Mouse (Mus musculus): ENCODE data around the gene Chst1.

Chst1 gene

DNA sequence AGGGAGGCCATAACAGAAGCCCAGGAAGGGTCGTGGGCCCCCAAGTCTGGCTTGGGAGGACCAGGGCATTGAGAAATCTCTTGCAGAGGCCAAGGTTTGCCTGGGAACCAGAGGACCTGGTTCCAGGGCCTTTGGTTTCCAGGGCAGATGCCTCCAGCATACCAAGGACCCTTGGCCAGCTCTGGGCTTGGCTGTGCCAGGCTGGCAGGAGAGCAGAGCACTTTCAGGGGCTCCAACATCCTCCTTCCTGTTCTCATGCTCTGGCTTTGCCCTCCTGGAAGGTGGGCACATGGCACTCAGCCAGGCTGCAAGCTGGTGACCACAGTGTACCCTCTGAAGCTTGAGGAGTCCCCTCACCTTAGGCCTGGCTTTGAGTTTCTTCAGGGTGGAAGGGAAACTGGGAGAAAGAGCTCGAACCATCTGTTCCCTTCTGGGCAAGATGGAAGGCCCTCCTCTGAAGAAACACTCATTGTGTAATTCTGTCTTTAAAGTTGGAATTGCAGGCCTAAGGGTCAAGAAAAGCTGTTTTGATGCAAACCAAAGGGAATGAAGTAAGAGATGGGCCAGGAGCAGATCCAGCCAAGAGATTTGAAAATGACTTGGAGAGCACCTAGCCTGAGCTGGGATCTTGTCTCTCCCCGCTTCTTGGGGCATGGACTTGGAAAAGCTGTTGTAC lies 10.3 kb downstream of the Chst1 start:
- DNase-seq (ENCODE audit: low read depth): no peak

DNA sequence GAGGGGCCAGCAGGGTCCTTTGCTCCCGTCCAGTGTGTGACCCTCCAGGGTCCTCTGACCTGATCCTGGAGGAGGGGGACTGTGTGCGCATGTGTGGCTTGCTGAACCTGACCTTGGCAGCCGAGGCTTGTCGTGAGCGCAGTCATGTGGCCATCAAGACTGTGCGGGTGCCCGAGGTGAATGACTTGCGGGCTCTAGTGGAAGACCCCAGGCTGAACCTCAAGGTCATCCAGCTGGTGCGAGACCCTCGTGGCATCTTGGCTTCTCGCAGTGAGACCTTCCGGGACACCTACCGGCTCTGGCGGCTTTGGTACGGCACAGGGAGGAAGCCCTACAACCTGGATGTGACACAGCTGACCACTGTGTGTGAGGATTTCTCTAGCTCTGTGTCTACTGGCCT lies 14.1 kb downstream of the Chst1 start:
- no peak for DNase-seq (ENCODE audit: low read depth)

DNA sequence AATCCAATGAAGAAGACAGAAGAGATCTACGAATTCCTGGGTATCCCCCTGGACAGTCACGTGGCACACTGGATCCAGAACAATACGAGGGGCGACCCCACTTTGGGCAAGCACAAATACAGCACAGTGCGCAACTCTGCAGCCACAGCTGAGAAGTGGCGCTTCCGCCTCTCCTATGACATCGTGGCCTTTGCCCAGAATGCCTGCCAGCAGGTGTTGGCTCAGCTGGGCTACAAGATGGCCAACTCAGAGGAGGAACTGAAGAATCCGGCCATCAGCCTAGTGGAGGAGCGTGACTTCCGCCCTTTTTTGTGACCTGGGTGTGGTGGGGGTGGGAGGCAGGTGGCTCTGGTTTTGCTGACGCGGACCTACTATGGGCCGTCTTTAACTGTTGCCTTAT lies 14.6 kb downstream of the Chst1 start:
- no peak for DNase-seq (ENCODE audit: low read depth)

GRCm38 (mm10) chr2:92617077-92617756 lies 17.7 kb downstream of the Chst1 start:
- DNase-seq (ENCODE audit: low read depth): peak; percentile 27

DNA sequence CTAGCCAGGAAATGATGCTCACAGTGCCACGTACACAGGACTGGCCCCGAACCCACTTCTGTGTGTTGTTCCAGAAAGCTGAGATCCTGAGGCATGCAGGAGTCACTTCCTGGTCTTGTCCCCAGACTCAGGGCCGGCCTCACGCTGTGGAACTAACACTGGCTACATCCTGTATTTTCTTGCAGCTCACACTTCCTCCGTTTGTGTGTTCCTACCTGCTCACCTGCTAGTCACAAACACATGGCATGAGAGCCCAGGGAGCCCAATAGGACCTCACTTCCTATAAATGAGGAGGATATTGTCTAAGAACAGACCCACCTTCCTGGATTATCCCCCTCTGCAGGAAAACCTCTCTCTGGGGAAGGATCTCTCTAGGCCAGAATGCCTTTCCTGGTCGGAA lies 18.5 kb downstream of the Chst1 start:
- DNase-seq (ENCODE audit: low read depth): no peak

- no peak for DNase-seq (ENCODE audit: low read depth)
Measured at GRCm38 (mm10) chr2:92627633-92628032, 28.1 kb downstream of the Chst1 start.

DNA sequence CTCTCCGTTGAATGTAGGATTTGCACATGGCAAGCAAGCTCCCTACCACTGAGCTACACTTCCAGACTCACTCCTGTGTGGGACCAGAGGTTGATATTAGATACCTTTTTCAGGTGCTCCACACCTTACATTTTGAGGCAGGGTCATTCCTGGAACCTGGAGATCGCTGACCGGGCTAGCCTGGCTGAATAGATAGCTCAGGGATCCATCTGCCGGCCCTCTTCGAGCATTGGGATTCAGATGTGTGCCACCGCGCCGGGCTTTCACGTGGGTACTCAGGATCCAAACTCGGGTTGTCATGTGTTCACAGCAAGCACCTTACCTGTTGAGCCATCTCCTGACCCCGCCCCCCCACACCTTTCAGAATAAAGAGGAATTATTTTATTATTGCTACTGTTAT lies 31.3 kb downstream of the Chst1 start:
- no peak for DNase-seq (ENCODE audit: low read depth)

GRCm38 (mm10) chr2:92632027-92632426 lies 32.5 kb downstream of the Chst1 start:
- DNase-seq (ENCODE audit: low read depth): no peak

GRCm38 (mm10) chr2:92640555-92640954 lies 41.0 kb downstream of the Chst1 start:
- DNase-seq (ENCODE audit: low read depth): peak; percentile 16

DNA sequence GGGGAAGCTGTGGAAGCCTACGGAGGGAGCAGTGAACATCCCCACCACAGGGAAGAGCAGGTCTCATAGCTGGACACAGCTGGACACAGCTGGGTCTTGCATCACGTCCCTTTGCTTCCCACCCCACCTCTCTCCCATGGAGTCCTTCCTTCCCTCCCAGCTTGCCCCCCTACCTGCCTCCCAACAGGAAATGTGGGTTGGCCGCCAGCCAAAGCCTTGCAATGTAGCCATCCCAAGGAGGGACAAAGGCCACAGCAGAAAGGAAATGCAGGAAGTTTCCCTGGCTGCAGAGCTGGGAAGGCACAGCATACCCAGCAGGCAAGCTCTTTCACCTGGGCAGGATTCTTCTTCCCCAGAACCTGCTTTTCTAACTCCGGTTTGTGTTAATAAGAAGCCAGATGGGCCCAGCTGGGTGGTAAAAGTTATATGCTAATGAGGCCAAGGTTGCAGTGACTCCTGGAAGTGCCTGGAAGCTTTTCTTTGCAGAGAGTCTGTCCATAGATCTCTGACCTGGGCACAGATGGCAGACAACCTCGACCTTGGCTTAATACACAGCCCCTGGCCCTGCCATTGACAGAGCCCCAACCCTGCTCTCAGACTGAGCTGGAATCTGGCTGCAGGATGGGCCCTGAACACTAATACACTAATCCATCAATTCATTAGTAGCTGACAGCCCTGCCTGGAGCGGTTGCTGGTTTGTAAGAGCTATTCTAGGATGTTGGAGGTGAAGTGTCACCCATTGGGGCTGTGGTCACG lies 46.0 kb downstream of the Chst1 start:
- no peak for DNase-seq (ENCODE audit: low read depth)

- no peak for DNase-seq (ENCODE audit: low read depth)
Measured at GRCm38 (mm10) chr2:92649154-92649801, 49.8 kb downstream of the Chst1 start.

DNA sequence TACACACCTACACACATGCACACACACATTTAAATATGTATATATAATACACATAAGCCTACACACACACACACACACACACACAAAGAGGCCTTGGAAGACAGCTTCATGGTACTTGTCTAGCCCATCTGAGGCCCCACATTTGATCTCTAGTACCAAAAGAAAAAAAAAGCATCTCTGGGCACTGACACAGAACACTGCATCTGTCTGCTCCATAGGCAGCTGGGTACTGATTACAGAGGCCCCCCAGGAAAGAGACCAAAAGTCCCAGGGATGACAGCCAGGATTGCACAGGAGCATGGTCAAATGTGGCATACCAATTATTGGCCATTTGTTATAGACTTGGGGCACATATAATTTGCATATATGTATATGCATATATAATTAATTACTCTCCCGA lies 50.9 kb downstream of the Chst1 start:
- DNase-seq (ENCODE audit: low read depth): no peak

- DNase-seq (ENCODE audit: low read depth): no peak
Measured at GRCm38 (mm10) chr2:92651294-92651816, 51.8 kb downstream of the Chst1 start.

DNA sequence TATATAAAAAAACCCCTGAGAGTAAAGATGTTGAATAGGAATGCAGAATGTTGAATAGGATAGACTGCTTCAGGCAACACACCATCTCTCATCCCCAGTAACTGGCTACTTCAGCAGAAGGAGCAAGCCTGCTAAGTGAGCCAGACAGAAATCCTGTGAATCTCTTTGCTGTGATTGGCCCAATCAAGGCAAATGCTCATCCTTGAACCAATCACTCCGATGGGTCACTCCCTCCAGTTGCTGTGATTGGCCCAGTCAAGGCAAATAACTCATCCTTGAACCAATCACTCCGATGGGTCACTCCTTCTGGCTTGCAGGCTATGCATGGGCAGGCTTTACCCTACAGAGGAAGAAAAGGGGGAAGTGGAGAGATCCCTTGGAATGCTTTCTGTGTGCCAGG lies 57.7 kb downstream of the Chst1 start:
- DNase-seq (ENCODE audit: low read depth): no peak

DNA sequence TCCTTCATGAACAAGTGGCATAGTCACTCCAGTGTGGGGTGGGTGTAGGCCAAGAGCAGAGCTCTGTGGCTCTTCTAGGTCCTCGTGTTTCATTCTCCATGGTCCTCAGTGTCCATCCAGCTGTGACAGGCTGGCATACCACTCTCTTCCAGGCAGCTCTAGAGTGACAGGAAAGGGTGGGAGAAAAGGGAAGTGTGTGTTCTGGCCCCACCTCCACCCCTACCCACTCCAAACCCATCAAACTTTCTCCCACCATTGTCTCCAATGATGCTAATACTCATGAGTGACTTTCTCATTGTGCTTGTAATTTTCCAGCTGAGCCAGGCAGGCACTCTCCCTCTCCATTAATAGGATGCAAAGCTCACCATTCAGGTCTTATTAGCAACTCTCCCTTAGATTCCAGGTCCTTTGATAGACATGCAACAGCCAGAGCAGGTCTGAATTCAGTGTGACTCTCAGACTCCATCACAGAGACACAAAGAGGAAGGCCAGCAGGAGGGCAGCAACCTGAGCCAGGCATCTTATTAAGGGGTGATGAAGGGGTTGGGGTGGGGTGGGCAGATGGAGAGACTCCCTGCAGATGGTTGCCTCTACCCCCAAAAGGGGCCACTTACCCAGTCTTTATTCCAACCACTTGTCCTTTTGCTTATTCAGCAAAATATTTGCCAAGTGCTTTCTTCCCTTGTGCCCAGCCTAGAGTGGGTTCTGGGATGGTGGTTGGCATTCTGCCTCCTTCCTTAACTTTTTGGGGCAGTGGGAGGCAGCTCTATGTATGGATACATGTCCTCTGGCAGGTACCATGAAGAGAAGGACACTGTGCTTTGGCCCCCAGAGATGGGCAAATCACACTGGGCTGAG lies 59.0 kb downstream of the Chst1 start:
- no peak for DNase-seq (ENCODE audit: low read depth)

DNA sequence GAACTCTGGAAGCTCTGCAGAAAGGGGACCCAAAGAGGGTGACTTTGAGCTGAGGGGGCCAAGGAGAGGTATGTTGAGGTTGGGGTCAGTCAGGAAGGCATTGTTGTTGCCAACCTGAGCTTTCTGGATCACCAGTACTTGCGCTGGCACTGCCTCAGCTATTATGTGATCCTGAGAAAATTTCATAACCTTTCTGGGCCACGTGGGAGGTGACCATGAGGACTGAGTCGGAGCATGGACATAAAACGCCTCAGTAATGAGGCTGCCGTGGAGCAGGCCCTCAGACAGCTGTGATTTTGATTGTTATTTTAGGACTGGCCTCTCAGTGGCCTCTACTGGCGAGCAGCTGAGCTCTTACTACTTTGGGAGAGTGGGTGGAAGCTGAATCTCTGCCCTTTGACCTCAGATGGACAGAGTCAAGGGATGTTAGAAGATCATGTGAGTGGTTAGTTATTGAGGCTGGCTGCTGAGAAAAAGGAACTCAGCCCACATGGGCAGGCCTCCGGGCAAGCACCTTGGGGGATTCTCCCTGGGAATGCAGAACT lies 60.1 kb downstream of the Chst1 start:
- DNase-seq (ENCODE audit: low read depth): no peak

DNA sequence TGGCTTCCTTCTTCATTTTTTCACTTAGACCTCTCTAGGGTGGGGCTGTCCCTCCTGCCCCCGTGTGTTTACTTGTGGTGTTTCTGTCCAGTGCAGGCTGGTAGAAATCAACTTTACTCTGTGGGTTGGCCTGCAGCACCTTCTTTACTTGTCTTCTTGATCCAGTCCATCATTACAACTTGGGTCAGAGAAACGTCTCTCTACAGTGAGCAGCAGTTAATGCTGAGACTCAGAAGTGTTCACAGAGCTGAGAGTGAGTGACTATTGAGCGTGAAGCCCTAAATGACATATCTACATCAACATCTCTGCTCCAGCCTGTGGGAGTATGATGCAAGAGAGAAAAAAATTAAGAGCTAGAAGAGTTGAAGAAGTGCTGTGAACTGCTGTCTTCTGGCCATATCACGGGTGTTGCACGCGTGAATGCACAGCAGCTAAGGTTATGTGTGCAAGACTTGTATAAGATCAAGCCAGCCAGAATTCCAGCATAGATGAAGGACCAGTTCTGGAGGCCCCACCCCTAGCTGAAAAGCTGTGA lies 63.1 kb downstream of the Chst1 start:
- DNase-seq (ENCODE audit: low read depth): no peak

All from c-Kit-positive CD71-positive TER-119-negative erythroid progenitor cells, embryonic 14.5 days (primary cell).